Mouse (Mus musculus) NIH3T3 (cell line): Measurements from ENCODE around the gene Stk38.
"Not testable (repeated sequence)": the region's sequence is repeated elsewhere in the genome, so short reads cannot be mapped to it uniquely, and the experiment has no call there.

Source experiments
- DNase-seq: peaks from one replicate; pipeline ENCODE4 v3.0.0-alpha.2; 2012; ENCODE audit warnings: low read depth

Gene Stk38

DNA sequence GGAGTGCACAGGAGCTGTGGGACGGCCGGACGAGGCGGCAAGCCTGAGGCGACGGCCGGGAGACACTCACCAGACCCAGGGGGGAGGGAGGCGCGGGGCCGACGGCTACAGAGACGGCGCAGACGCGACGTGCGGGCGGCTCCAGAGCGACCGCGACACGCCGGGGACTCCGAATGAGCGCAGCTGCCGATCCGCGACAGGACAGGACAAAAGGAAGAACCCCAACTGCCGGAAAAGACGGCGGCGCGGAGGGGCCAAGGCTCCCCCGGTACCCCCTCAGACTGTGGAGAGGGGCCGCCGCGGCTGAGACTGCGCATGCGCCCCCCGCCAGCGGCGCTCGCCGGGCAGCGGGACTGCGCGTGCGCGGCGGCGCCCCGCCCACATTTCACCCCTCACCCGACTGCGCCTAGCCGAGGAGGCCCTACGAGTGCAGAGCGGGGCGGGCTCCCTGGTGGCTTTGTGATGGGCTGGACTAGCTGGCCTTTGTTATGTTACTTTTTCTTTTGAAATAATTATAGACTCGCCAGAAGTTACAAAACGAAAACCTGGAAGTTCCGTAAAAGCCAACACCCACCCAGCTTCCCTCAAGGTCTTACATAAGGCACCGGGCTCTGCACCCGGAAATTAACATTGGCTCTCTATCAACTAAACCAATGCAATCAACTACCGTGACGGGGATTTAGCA lies at the start of gene Stk38:
Stk38 (minus strand) TSS at position 355 of the 685 bp plus-strand sequence.
- DNase-seq: peak; percentile 92

DNA sequence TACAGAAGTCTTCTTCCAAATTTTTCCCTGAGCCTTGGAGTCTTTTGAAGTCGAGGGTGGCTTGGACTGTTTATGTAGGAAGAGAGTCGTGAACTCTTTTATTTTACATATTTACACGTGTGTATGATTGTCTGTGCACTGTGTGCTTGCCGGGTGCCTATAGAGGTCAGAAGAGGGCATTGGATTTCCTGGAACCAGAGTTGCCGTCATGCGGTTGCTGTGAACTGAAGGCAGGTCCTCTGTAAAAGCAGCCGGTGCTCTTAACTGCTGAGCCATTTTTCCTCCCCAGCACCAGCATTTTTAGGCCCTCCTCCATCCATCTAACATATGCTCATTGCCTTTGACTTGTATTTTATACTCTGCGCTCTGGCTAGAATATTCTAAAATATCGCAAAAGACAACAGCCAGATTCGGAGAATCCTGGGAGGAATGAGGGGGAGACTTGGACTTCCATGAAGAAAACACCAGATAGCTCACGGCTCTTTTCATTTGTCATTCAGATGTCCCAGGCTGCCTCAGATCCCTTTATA lies 49.6 kb upstream of the Stk38 start:
- no peak for DNase-seq

DNA sequence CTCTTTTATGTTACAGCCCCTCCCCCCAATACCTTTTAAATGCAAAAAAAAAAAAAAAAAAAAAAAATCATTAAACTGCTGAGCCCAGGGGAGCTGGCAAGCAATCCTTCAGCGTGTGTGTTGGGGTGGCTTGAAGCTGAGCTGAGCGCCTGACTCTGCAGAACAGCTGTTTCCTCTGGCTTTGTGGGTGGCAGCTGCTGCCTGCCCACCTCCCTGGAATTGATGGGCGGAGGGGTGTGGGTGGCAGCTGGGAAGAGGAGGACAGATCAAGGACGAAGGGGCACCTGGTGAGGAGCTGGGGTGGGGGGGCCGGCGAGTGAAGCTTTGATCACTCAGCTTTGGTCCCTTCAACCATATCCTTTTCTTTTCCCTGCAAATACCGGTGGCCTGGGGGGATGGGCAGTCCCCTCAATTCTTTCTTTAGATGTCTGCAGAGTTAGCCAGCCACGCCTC lies 48.9 kb upstream of the Stk38 start:
- no peak for DNase-seq

DNA sequence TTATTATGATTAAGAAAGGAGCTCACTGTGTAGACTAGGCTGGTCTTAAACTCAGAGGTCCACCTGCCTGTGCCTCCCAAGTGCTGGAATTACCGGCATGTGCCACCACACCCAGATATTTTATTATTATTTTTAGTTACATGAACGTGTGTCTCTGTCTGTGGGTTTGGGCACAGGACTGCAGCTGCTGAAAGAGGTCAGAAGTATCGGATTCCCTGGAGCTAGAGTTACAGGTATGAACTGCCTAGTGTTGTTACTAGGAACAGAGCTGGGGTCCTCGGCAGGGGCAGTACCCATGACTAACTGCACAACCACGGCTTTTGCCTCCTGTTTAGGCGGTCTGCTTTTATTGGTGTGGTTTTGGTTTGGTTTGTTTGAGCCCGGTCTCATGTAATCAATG lies 48.4 kb upstream of the Stk38 start:
- DNase-seq: no peak

DNA sequence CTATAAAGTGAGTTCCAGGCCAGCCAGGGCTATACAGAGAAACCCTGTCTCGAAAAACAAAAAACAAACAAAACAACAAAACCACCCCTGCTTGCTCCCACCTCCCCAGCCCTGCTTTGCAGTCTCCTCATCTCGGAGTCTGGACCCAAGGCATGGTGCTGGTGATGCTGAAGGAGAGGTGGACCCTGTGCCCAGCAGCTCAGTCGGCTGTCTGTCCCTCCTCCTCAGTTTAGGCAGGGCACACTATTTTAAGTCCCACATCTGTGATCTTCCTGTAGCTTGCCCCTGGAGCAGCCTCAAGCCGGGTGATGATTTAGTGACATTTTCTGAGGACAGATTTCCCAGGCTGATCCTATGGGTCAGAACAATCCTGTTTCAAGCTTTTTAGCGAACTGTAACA lies 47.8 kb upstream of the Stk38 start:
- no peak for DNase-seq

DNA sequence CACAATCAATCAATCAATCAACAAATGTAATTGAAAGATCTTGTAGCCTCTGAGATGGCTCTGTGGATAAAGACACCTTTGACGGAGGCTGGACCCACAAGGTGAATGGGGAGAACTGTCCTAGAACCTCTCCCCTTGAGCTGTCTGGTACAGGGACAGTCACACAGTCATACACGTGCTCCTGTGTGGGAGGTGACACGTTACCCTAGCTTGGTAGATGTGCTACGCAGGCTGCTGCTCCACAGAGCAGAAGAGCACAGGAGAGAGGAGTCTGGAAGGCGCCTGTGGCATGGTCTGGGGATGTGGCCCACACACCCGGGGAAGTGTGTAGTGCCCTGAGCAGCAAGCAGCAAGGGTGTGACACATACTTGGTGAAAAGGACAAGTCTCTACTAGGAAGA lies 46.6 kb upstream of the Stk38 start:
- DNase-seq: no peak

DNA sequence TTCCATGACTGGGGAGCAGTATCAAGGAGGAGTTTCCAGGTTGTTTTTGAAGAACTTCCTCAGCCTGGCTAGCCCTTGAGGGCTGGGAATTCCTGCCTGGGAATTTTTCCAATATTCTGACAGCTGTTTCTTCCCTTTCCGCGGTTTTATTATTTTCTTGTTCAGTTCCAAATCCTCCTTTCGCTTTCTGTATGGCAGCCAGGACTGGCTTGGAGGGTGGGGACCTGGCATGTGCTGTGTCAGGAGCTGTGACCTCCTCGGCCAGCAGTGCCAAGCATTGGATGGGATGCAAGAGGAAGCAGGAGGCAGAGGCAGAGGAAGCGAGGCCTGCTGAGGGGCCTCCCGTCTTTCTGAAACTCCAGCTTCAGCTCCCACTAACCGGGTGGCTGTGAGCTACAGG lies 46.0 kb upstream of the Stk38 start:
- DNase-seq: peak; percentile 77

DNA sequence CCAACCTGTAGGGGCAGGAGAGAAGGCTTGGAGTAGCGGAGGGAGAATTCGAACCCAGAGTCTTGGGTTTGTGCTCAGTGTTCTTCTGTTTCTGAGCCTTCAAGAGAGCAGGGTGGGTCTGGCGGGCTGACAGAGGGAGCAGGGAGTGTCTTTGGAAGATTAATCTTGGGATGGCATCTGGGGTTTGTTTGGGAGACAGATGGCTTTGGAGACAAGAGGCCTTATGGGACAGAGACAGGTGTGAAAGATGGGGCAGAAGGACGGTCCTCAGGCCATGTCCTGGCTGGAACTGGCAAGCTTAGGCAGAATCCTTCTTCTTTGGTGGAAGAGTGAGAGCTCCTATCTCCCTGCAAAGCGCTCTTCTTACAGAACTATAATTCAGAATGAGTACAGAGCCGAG lies 45.3 kb upstream of the Stk38 start:
- DNase-seq: no peak

DNA sequence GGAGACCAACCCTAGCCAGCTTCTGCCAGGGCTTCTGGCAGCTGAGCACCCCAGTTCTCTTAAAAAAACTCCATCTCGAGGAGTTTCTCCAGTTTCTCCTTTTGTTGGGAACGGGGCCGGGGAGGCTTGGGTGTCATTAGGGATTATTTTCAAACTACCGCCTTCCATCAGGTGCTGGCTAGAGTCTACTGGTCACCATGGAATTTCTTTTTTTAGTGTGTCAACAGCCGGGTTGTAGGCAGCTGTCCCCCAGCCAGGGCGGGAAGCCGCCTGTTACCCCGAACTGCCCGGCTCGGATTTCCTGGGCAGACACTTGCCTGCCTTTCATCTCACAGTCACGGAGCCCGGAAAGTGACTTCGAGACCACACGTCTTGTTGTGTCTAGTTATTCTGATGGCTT lies 43.0 kb upstream of the Stk38 start:
- DNase-seq: no peak

DNA sequence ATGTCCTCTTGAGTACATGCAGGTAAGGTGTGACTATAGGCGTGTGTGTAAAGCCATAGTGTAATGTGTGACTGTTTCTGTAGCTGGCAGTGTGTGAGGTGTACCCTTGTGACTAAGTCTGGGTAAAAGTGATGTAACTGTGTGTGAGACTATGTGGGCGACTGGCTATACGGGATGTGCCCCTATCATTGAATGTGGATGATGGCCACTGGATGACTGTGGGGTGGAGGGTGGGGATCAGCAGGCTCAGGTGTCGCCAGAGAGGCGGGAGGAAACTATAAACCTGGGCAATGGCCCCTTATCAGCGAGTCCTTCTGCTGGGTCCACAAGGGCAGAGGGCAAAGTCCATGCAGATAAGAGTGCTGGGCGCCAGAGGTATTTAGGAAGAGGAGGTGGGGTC lies 42.1 kb upstream of the Stk38 start:
- DNase-seq: no peak

DNA sequence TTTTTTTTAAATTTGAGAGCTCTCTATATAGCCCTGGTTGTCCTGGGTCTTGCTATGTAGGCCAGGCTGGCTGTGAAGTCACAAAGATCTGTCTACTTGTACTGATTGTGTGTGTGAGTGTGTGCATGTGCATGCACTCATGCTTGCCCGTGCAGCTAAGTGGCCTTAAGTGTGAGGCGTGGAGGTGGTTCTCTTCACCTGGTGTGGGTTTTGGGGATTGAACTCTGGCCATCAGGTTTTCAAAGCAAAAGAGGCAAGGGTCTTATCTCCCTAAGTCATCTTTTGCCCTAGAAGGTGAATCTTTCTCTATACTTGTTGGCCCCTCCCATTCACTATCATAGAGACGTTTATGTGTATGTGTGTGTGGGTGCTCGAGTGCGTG lies 41.7 kb upstream of the Stk38 start:
- no peak for DNase-seq

DNA sequence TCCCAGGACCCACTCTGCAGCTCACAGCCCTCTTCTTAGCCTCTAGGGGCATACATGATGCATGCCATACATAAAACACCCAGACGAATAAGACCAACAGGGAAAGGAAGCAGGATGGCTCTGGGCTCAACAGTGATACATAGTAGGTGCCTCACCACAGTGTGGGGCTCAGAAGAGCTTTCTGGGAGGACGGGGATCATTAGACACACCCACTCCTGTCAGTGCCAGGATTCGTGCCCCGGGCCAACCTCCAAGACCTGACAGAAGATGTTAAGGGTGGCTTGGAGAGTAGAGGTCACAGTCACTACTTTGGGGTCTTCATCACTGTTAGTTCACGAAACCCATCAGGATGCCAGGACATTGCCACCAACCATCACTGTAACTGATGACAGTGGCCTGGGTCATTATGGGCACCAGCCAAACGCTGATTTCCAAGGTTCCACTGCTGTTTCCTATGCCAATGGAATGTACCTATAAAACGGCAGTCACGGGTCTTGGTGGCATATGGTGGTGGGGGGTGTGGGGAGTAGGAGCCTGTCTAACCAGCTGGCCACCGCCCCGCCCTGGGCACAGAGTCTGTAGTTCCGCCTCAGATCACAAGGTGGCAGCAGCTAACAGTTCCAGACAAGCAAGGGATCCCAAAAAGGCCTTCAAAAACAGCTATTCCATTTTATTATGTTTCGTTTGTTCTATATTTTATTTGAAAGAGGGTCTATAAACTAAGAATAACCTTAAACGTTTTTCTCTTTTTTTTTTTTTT lies 41.1 kb upstream of the Stk38 start:
- peak; percentile 92 for DNase-seq

DNA sequence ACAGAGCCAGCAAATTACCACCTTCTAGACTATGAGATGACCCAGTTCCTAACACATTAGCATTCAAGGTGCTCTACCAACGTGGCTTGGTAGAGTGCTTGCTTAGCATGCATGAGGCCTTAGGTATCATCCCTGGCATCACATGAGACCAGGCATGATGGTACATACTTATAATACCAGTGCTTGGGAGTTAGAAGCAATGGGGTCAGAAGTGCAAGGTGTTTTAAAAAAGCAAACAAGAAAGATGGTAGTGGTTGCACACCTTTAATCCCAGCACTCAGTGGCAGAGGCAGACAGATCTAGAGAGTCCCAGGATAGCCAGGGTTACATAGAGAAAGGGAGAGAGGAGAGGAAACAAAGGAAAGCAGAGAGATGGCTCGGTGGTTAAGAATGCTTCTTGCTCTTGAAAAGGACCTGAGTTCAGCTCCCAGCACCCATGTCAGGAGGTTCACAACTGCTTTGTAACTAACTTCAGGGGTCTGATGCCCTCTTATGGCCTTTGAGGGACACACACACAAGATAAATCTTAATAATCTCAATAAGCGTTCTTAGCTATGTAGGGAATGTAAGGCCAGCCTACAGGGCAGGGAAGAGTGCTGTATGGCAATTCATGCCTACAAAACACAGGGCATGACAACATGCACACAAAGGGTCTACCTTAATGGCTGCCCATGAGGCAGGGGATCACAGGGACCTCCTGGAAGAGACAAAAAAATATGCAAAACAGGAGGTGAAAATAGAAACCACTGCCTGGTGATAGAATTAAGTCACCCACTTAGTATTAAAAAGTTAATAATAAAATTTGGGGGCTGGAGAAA lies 40.1 kb upstream of the Stk38 start:
- DNase-seq: no peak

DNA sequence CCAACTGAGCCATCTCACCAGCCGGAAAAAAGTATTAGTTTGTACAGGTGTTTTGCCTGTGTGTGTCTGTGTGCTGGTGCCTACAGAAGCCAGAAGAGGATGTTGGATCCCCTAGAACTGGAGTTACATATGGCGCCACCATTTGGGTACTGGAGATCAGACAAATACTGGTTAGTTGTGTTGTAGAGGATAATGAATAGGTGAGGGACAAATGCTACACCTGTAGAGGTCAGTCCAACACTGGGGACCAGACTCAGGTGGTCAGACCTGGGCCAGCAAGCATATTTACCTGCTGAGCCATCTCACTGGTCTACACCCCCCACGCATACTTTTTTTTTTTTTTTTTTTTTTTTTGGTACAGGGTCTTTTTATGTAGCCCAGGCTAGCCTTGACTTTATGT lies 39.1 kb upstream of the Stk38 start:
- DNase-seq: no peak

DNA sequence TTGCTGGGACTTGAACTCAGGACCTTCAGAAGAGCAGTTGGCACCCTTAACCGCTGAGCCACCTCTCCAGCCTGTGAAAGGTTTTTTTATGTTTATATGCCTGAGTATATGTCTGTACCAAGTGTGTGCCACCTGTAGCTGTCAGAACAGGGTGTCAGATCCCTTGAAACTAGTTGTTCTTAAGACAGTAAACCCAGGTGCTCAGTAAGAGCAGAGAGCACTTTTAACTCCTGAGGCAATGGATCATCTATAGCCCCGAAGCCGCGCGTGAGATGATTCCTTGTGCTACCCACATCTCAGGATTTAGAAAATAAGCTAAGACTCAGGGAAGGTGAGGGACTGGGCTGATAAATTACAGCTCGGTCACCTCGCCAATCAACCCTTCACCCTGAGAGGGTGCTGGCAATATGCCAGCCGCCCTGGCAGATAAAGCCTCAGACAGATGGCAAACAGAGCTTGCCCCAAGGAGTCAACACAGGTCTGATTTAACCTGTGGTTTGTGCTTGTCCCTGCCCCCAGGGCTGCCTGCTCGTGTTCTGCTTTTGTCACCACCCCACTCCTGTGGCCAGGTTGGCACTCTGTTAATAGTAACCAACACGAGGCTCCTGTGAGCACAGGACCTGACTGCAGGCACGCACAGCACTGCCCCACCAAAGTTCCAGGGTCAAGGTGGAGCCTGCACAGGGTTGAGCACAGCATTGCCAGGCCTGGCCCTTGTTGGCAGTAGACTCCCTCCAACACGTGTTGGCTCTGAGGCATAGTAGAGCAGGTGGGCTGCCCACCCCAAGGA lies 38.1 kb upstream of the Stk38 start:
- peak; percentile 48 for DNase-seq

DNA sequence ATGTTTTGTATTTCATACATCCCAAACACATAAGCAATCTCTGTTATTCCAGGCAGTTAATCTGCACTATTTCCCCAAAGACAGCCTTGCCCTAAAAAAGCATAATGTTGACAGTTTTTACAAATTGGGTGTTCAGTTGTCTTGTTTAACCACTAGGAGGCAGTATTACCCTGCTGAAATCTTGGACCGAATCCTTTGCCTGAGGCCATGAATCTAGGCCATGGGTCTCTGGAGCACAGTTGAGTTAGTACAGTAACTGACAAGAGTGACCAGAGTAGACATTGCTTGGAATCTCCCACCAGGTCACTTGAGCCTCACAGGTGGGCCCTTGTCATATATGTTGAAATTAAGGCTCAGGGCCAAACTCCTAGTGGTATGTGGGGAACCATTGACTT lies 37.1 kb upstream of the Stk38 start:
- peak; percentile 77 for DNase-seq

DNA sequence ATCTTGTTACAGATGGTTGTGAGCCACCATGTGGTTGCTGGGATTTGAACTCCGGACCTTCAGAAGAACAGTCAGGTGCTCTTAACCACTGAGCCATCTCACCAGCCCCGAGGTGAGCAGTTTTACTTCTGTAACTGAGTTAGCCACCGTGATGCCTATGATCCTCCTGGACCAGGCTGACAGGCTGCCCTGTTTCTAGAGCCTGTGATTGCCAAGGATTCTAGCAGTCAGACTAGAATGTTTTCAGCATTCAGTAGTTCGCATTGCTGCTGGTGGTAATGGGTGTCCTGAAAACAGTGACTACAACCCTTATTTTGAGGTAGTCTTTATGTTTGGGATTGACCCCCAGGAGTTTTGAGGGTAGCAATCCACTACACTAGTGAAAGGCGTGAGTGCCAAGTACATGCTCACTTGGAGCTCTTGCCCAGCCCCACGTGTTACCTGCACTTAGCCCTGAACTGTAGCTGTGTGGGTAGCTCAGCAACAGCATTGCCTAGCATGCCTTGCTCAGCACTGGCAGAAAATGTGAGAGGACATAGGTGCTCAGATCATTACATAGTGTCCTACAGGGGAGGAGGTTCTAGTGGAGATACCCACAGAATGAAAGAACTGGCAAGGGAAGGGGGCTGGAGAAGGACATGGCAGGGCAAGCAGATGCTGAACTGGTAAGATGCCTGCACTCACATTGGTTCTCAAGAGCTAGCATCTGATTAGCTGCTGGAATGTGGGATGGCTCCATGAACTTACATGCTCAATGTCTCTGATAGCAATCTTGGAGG lies 36.5 kb upstream of the Stk38 start:
- DNase-seq: no peak

DNA sequence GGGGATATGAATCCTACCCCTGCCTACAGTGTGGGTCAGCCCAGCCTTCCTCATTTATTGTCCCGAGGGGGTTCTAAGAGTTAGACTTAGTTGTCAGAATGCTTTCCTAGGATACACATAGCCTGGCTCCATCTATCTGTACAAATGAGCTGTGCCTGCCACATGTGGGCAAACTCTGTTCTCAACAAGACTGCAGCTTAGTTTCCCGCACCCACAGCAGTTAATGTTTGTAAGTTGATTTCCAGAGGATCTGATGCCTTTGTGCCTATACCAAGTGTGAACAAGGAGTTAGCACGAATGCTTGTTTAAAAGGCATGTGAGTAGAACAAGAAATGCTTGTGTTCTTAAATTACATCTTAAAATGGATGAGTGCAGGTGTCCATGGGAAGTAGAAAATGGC lies 35.8 kb upstream of the Stk38 start:
- no peak for DNase-seq

DNA sequence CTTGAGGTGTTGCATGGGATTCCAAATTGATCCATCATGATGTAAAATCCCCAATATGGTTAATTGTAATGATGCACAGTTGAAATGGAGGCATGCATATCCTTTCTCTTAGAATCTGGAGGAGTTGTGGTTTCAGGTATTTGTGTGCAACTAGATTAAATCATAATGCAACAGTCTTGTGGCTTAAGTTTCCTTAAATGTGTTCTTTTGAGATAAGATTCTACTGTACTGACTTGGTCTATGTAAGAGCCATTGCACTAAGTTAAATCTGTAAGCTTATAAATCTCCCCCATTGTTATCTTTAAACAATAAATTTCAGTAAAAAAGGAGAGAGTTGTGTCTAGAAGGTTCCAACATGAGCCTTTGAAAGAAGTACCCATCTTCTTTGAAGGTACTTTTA lies 34.8 kb upstream of the Stk38 start:
- no peak for DNase-seq

DNA sequence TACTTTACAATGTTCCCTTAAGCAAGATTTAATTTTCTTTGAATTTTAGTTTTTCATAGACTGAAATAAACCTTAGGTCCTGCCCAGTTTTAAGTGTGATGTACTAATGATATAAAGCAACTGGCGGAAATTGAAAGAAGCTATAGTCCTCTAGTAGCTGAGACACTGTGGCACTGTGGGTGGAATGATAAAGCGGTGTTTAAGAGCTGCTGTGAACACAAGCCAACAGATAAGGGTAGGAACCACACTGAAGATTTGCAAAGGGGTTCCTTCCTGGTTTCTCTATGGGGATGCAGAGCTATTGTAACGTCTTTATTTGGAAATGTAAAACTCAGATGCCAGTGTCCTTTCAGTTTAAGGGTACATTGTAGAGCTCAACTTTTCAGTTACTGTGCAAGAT lies 33.8 kb upstream of the Stk38 start:
- DNase-seq: not testable (repeated sequence)

DNA sequence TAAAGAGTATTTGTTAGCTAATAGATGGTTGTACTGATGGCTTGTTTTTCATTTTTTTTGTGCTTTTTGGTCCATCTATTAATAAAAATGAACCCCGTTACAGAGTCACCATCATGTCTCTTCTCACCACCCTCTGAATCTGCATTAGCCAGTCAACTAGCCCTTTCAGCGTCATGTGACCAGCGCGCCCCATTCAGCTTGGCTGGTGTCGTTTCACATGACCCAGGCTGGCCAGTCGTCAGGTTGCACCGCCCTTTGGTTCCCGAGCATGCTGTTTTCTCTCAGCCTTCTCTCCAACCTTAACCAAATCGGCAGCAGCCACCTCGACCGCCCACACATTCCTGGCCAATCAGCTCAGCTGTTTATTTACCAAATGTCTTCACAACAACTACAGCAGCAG lies 31.6 kb upstream of the Stk38 start:
- no peak for DNase-seq
